Mouse (Mus musculus) cerebral cortex, adult 2 months (tissue): ENCODE measurements around the gene Ptges3.

Experiments used
- WGBS: fragments of 180-500 bp; shearing (Covaris S2); methylation state at CpG from one replicate; pipeline ENCODE4 v1.1.7; 2018; 5-methylcytosine and 5-hydroxymethylcytosine counted together

Gene Ptges3

GRCm38 (mm10) chr10:128092506-128093495 is 34.0 kb downstream of the Ptges3 start:
- under 1% methylated on average over 86 of the region's 88 CpGs for WGBS

GRCm38 (mm10) chr10:128093496-128094294 is 34.9 kb downstream of the Ptges3 start:
- WGBS: 22% methylated on average over 13 of the region's 13 CpGs

GRCm38 (mm10) chr10:128094340-128094968 is 35.7 kb downstream of the Ptges3 start:
- 18% methylated on average over 19 of the region's 19 CpGs for WGBS

- 61% methylated on average over 9 of the region's 9 CpGs for WGBS
Measured at GRCm38 (mm10) chr10:128095003-128095636, 36.4 kb downstream of the Ptges3 start.

GRCm38 (mm10) chr10:128096313-128096692 is 37.5 kb downstream of the Ptges3 start:
- 26% methylated on average over 4 of the region's 4 CpGs for WGBS

- under 1% methylated on average over 86 of the region's 86 CpGs for WGBS
Measured at GRCm38 (mm10) chr10:128096693-128097586, 38.2 kb downstream of the Ptges3 start.

- under 1% methylated on average over 13 of the region's 13 CpGs for WGBS
Measured at GRCm38 (mm10) chr10:128097587-128097971, 38.8 kb downstream of the Ptges3 start.

GRCm38 (mm10) chr10:128110103-128110761 is 51.5 kb downstream of the Ptges3 start:
- WGBS: 67% methylated on average over 4 of the region's 4 CpGs

- WGBS: 92% methylated on average over 7 of the region's 7 CpGs
Measured at GRCm38 (mm10) chr10:128123833-128124232, 65.1 kb downstream of the Ptges3 start.

- 90% methylated on average over 9 of the region's 9 CpGs for WGBS
Measured at GRCm38 (mm10) chr10:128124831-128125230, 66.1 kb downstream of the Ptges3 start.

- 92% methylated on average over 14 of the region's 14 CpGs for WGBS
Measured at GRCm38 (mm10) chr10:128125951-128126350, 67.2 kb downstream of the Ptges3 start.
